Mouse (Mus musculus): ENCODE data around the gene Ticam1. TPM values are rescaled to one million over a fixed set of nuclear protein-coding genes. Genes with fewer than 3 reads are reported as not detected.

Ticam1 gene
- total RNA-seq (2023) = 10 to 100 TPM; 25.5 to 30.4 TPM

GRCm38 (mm10) chr17:56276643-56277566 is at the start of gene Ticam1:
Ticam1 (minus strand) TSS chr17:56276786.

GRCm38 (mm10) chr17:56325450-56326152 is 49.0 kb upstream of the Ticam1 start, which contains the start of gene Kdm4b:
Kdm4b (plus strand) TSS chr17:56326062.

GRCm38 (mm10) chr17:56303160-56303846 is 26.7 kb upstream of the Ticam1 start, which contains the start of gene Uhrf1:
Uhrf1 (plus strand) TSS chr17:56303321.

GRCm38 (mm10) chr17:56300186-56300585 is 23.6 kb upstream of the Ticam1 start, which contains the start of gene Arrdc5:
Arrdc5 (minus strand) TSS chr17:56300286.

GRCm38 (mm10) chr17:56292531-56293222 is 16.1 kb upstream of the Ticam1 start, which contains the start of gene Plin3:
Plin3 (minus strand) TSS chr17:56292873.

GRCm38 (mm10) chr17:56256239-56256881 is 20.2 kb downstream of the Ticam1 start, which contains the start of gene Fem1a:
Fem1a (plus strand) TSS chr17:56256810.

Other genes starting within 250 kb of the Ticam1 start
- 10 to 100 TPM; 50.9 to 57.1 TPM for gene Sh3gl1, start 240.2 kb downstream of the Ticam1 start, total RNA-seq (2023)
- gene Chaf1a, start 236.3 kb downstream of the Ticam1 start, total RNA-seq (2023) = 1 to 10 TPM; 1.6 to 2.1 TPM
- gene Ubxn6, start 201.8 kb downstream of the Ticam1 start, total RNA-seq (2023) = 10 to 100 TPM; 41.1 to 44.6 TPM
- 10 to 100 TPM; 48.3 to 48.7 TPM for gene Hdgfl2, start 197.2 kb downstream of the Ticam1 start, total RNA-seq (2023)
- gene Plin4, start 167.0 kb downstream of the Ticam1 start, total RNA-seq (2023) = not detected
- not detected for gene Plin5, start 159.2 kb downstream of the Ticam1 start, total RNA-seq (2023)
- 1 to 10 TPM in 1 of 2 experiments, not detected in 1; 3.7 TPM for gene Lrg1, start 154.8 kb downstream of the Ticam1 start, total RNA-seq (2023)
- 1 to 10 TPM; 2.7 to 3.7 TPM for gene Sema6b, start 136.4 kb downstream of the Ticam1 start, total RNA-seq (2023)
- gene Tnfaip8l1, start 114.3 kb downstream of the Ticam1 start, total RNA-seq (2023) = under 1 TPM; 0.33 to 0.39 TPM
- 10 to 100 TPM; 43.5 to 54.0 TPM for gene Mydgf, start 92.9 kb downstream of the Ticam1 start, total RNA-seq (2023)
- gene Dpp9, start 57.9 kb downstream of the Ticam1 start, total RNA-seq (2023) = 10 to 100 TPM; 38.8 to 43.3 TPM
- gene Fem1a, start 20.0 kb downstream of the Ticam1 start, total RNA-seq (2023) = 10 to 100 TPM; 17.3 to 18.1 TPM
- 10 to 100 TPM; 24.0 to 26.1 TPM for gene Plin3, start 16.1 kb upstream of the Ticam1 start, total RNA-seq (2023)
- gene Arrdc5, start 23.5 kb upstream of the Ticam1 start, total RNA-seq (2023) = not detected
- gene Uhrf1, start 26.5 kb upstream of the Ticam1 start, total RNA-seq (2023) = 1 to 10 TPM; 1.5 to 2.3 TPM
- gene Kdm4b, start 49.3 kb upstream of the Ticam1 start, total RNA-seq (2023) = 10 to 100 TPM; 30.1 to 31.2 TPM
- gene Ptprs, start 199.7 kb upstream of the Ticam1 start, total RNA-seq (2023) = 10 to 100 TPM; 51.6 to 65.6 TPM
- gene Znrf4, start 235.6 kb upstream of the Ticam1 start, total RNA-seq (2023) = not detected

Data from monocyte, adult 59 days (primary cell).